Mouse (Mus musculus) thymus, postnatal 14 days (tissue): Measurements from ENCODE around the gene Fem1a.

ENCODE experiments used
- DNase-seq: peaks from one replicate; pipeline ENCODE4 v3.0.0; 2021

Fem1a gene

GRCm38 (mm10) chr17:56279481-56280155 is 23.0 kb downstream of the Fem1a start:
- no peak for DNase-seq

GRCm38 (mm10) chr17:56281193-56281592 is 24.6 kb downstream of the Fem1a start:
- no peak for DNase-seq

- DNase-seq = no peak
Observed at GRCm38 (mm10) chr17:56282802-56283201, 26.2 kb downstream of the Fem1a start.

GRCm38 (mm10) chr17:56283316-56283715 is 26.7 kb downstream of the Fem1a start:
- DNase-seq = no peak

- no peak for DNase-seq
Observed at GRCm38 (mm10) chr17:56285995-56286394, 29.4 kb downstream of the Fem1a start.

GRCm38 (mm10) chr17:56287830-56288229 is 31.2 kb downstream of the Fem1a start:
- no peak for DNase-seq

- no peak for DNase-seq
Observed at GRCm38 (mm10) chr17:56288866-56289265, 32.3 kb downstream of the Fem1a start.

GRCm38 (mm10) chr17:56289371-56290331 is 33.0 kb downstream of the Fem1a start:
- DNase-seq = peak; percentile 64

- DNase-seq = peak; percentile 98
Observed at GRCm38 (mm10) chr17:56290388-56291170, 34.0 kb downstream of the Fem1a start.

- DNase-seq = peak; percentile 97
Observed at GRCm38 (mm10) chr17:56291171-56291511, 34.5 kb downstream of the Fem1a start.

GRCm38 (mm10) chr17:56291826-56292475 is 35.3 kb downstream of the Fem1a start:
- DNase-seq = peak; percentile 74

- peak; percentile 66 for DNase-seq
Observed at GRCm38 (mm10) chr17:56292531-56293222, 36.1 kb downstream of the Fem1a start, which contains the start of gene Plin3. Gene Plin3, minus strand, starts transcription at chr17:56292873.

- DNase-seq = peak; percentile 91
Observed at GRCm38 (mm10) chr17:56293291-56293690, 36.7 kb downstream of the Fem1a start.

- peak; percentile 39 for DNase-seq
Observed at GRCm38 (mm10) chr17:56294241-56294640, 37.6 kb downstream of the Fem1a start.

- DNase-seq = peak; percentile 48
Observed at GRCm38 (mm10) chr17:56296201-56296600, 39.6 kb downstream of the Fem1a start.

- no peak for DNase-seq
Observed at GRCm38 (mm10) chr17:56298238-56298637, 41.6 kb downstream of the Fem1a start.

- DNase-seq = no peak
Observed at GRCm38 (mm10) chr17:56300186-56300585, 43.6 kb downstream of the Fem1a start, which contains the start of gene Arrdc5. Gene Arrdc5, minus strand, starts transcription at chr17:56300286.

- peak; percentile 37 for DNase-seq
Observed at GRCm38 (mm10) chr17:56302363-56302996, 45.9 kb downstream of the Fem1a start.

- peak; percentile 87 for DNase-seq
Observed at GRCm38 (mm10) chr17:56303160-56303846, 46.7 kb downstream of the Fem1a start, which contains the start of gene Uhrf1. Gene Uhrf1, plus strand, starts transcription at chr17:56303321.

- DNase-seq = peak; percentile 98
Observed at GRCm38 (mm10) chr17:56303847-56304586, 47.4 kb downstream of the Fem1a start.
